Mouse (Mus musculus) spleen, adult 12 weeks (tissue): ENCODE results near the gene Cpsf4.
"Not testable (repeated sequence)": the region's sequence is repeated elsewhere in the genome, so short reads cannot be mapped to it uniquely, and the experiment has no call there.

ENCODE experiments used
- DNase-seq: peaks from one replicate; pipeline ENCODE4 v3.0.0; 2022; ENCODE audit warnings: low spot score

Cpsf4 gene

GRCm38 (mm10) chr5:145222840-145223239 is 55.8 kb downstream of the Cpsf4 start:
- no peak for DNase-seq

GRCm38 (mm10) chr5:145223395-145223794 is 56.4 kb downstream of the Cpsf4 start:
- no peak for DNase-seq

- no peak for DNase-seq
Measured at GRCm38 (mm10) chr5:145226453-145226852, 59.4 kb downstream of the Cpsf4 start.

GRCm38 (mm10) chr5:145229283-145229682 is 62.3 kb downstream of the Cpsf4 start:
- not testable (repeated sequence) for DNase-seq

GRCm38 (mm10) chr5:145230641-145231040 is 63.6 kb downstream of the Cpsf4 start:
- DNase-seq = no peak

GRCm38 (mm10) chr5:145231367-145231871 is 64.4 kb downstream of the Cpsf4 start, which contains the start of gene Zfp655:
Gene Zfp655, plus strand, starts transcription at chr5:145231715.
- peak; percentile 95 for DNase-seq
